Mouse (Mus musculus): ENCODE data around the gene Acbd6.

DNA sequence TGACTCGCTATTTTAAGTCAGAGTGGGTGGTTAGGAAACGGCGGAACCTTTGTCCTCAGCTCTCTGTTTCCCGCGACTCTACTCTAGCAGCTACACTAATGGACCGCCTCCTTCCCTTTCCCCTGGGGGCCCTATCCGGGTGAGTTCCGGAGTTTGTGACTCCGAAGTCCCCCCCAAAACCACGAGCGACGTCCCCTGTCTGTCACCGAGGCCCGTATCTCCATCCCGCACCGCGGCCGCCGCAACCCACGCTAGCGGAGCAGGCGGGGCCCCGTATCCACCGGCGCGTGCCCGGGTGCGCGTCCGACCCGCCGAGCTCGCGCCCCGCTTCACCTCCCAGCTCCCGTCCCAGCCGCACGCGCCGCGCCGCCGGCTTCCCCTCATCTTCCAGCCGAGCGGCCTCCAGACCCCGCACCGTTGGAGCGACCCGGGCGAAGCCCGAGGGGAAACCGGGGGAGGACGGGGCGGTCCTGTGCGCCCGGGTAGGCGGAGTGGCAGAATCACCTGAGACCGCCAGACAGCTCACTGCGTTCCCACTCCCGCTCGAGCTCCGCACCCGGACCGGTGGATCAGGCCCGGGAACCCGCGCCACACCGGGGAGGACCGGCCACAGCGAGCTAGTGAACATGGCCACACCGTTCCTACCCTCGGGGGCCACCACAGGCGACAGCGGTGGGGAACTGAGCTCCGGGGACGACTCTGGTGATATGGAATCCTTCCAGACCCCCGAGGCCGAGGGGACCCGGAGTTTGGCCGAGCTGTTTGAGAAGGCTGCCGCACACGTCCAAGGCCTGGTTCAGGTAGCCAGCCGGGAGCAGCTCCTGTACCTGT lies at the start of gene Acbd6:
- TF ChIP-seq RAD21 (IDR thresholded peaks at IDR 0.05; ENCODE audit: low read depth, low read length) (no peak), POLR2A (IDR thresholded peaks at IDR 0.05; ENCODE audit: control insufficient read depth in 1 of 2, insufficient read depth in 1 of 2, low read depth in 1 of 2, low read length in 2 of 2, poor library complexity in 1 of 2) (peak; percentile 73 to 76; a peak in 3 of 4 replicates), CTCF (IDR thresholded peaks at IDR 0.05 in 2 of 3, conservative IDR thresholded peaks at IDR 0.05 in 1 of 3; ENCODE audit: control insufficient read depth in 1 of 3, insufficient read depth in 1 of 3, low read depth in 2 of 3, low read length in 3 of 3, poor library complexity in 1 of 3, severe bottlenecking in 1 of 3) (no peak), MAFK (IDR thresholded peaks at IDR 0.05; ENCODE audit: borderline replicate concordance, low read depth, low read length) (no peak), KAT2A (conservative IDR thresholded peaks at IDR 0.05; ENCODE audit: low read depth, low read length) (peak; percentile 74; the same call in 1 of the 2 replicates), POLR2AphosphoS2 (IDR thresholded peaks at IDR 0.05; ENCODE audit: low read length) (peak; percentile 60; the same call in 1 of the 2 replicates), EP300 (IDR thresholded peaks at IDR 0.05; ENCODE audit: low read depth in 1 of 2, low read length in 2 of 2) (peak in 1 of 2 experiments; percentile 48; a peak in 1 of 4 replicates), MXI1 (IDR thresholded peaks at IDR 0.05; ENCODE audit: low read depth, low read length) (peak; percentile 84), E2F4 (IDR thresholded peaks at IDR 0.05; ENCODE audit: borderline replicate concordance, low read depth, low read length) (no peak), GATA1 (IDR thresholded peaks at IDR 0.05; ENCODE audit: low read depth, low read length) (0 out of 2 replicates have a peak, but pooled peaks have one; percentile 13)
